Comparison of ENCODE assay signal across 1 mouse cellular context in genomic region chr10:75834721-75835120, GRCm38 (mm10).
TF ChIP-seq lines count a peak whose summit lies in the region.

No protein-coding gene starts in this region.

TF ChIP-seq in MEL, 35 proteins besides CTCF, POLR2A, EP300 and RAD21 (continued from another document):
- TF ChIP-seq ZNF384 (IDR thresholded peaks at IDR 0.05; ENCODE audit: low read depth, low read length), result peak; percentile 25; the same call in 1 of the 2 replicates
- TF ChIP-seq POLR2AphosphoS5 (IDR thresholded peaks at IDR 0.05; ENCODE audit: borderline replicate concordance, low read depth, low read length), result no peak
- TF ChIP-seq UBTF (IDR thresholded peaks at IDR 0.05; ENCODE audit: borderline replicate concordance, insufficient read depth, low read depth, low read length), result no peak
- TF ChIP-seq ZC3H11A (IDR thresholded peaks at IDR 0.05; ENCODE audit: low read depth, low read length), result no peak
- TF ChIP-seq USF1 (IDR thresholded peaks at IDR 0.05; ENCODE audit: low read depth, low read length), result no peak
